Mouse (Mus musculus) limb, embryonic 11.5 days (tissue): ENCODE measurements around the gene Tmem121b. TPM values are rescaled to one million over a fixed set of nuclear protein-coding genes. Genes with fewer than 3 reads are reported as not detected.

Experiments
- ATAC-seq: fragments of 200-750 bp; cut with Nextera tagmentation; 2 replicates; pipeline ENCODE4 v1.8.0; 2017; ENCODE audit warnings: low read depth; ENCODE audit not compliant: insufficient number of reproducible peaks, low FRiP score, low TSS enrichment
- DNase-seq: peaks from one replicate; pipeline ENCODE4 v3.0.0-alpha.2; 2015; ENCODE audit warnings: low spot score
- H3K27ac ChIP-seq: fragments of 300-500 bp; sonication (generic); replicated peaks from 2 replicates; pipeline ENCODE4 v1.5.1; 2014; ENCODE audit warnings: low read depth, mild to moderate bottlenecking, low read length
- H3K27me3 ChIP-seq: fragments of 300-500 bp; sonication (generic); 2 replicates; pipeline ENCODE4 v1.6.1; 2014; ENCODE audit warnings: mild to moderate bottlenecking, low read length, mixed read lengths; ENCODE audit not compliant: control insufficient read depth, insufficient read depth
- H3K36me3 ChIP-seq: fragments of 300-500 bp; sonication (generic); 2 replicates; pipeline ENCODE4 v1.6.1; 2014; ENCODE audit warnings: mild to moderate bottlenecking, low read length, moderate library complexity, mixed read lengths; ENCODE audit not compliant: control insufficient read depth, insufficient read depth
- H3K4me1 ChIP-seq: fragments of 300-500 bp; sonication (generic); 2 replicates; pipeline ENCODE4 v1.6.1; 2014; ENCODE audit warnings: low read length, mixed read lengths; ENCODE audit not compliant: control insufficient read depth, insufficient read depth
- H3K4me2 ChIP-seq: fragments of 300-500 bp; sonication (generic); 2 replicates; pipeline ENCODE4 v1.6.1; 2014; ENCODE audit warnings: low read depth, mild to moderate bottlenecking, moderate library complexity; ENCODE audit not compliant: severe bottlenecking
- H3K4me3 ChIP-seq: fragments of 300-500 bp; sonication (generic); 2 replicates; pipeline ENCODE4 v1.5.1; 2014; ENCODE audit warnings: low read depth, low read length
- H3K9ac ChIP-seq: fragments of 300-500 bp; sonication (generic); 2 replicates; pipeline ENCODE4 v1.6.1; 2014; ENCODE audit warnings: mild to moderate bottlenecking, low read length
- H3K9me3 ChIP-seq: fragments of 300-500 bp; sonication (generic); 2 replicates; pipeline ENCODE4 v1.6.1; 2016; ENCODE audit warnings: low read length; ENCODE audit not compliant: control insufficient read depth
- WGBS: fragments of 180-500 bp; shearing (Covaris S2); extraction: QIAGEN DNeasy Blood & Tissue Kit; methylation state at CpG from one replicate; pipeline ENCODE4 v1.1.7; 2014; 5-methylcytosine and 5-hydroxymethylcytosine counted together
- polyA plus RNA-seq: library from polyadenylated mRNA; unstranded; fragments of >200 nt; fragmentation: Nextera tagmentation; extraction: Ambion mirVana; gene quantifications from 2 replicates; pipeline ENCODE4 v1.2.1, GENCODE M21; 2014

Tmem121b gene
- polyA plus RNA-seq, 1 experiment from 2014 or later, result 0.15 TPM

DNA sequence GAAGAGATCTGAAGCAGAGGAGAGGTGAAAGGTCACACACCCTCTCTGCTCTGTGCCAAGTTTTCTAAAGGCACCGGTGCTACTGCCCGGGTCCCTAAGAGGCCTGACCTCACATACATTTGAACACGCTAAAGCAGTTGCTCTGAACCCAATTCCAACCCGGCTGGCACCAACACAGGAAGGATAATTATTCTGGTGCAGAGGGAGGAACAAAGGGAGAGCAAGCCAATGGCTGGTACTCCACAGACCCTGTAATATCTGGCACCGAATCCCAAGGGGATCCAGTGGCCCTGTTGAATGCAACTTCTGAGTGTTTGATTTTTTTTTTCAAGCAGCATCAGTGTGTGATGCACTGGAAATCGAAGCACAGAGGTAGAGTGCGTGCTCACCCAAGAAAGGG is 2.5 kb downstream of the Tmem121b start:
- H3K4me1 ChIP-seq, result peaks cover 15% of the 10 kb centered on the region
- H3K4me3 ChIP-seq, result no peak overlapping the region
- H3K27ac ChIP-seq, result no peak overlapping the region
- 52% methylated on average over 7 of the region's 7 CpGs for WGBS
- ATAC-seq (no peak), DNase-seq (no peak)
- H3K36me3 ChIP-seq, result no peaks in the 10 kb centered on the region
- no peaks in the 10 kb centered on the region for H3K9me3 ChIP-seq
- no peak overlapping the region for H3K9ac ChIP-seq
- no peak overlapping the region for H3K4me2 ChIP-seq
- H3K27me3 ChIP-seq, result peaks cover 29% of the 10 kb centered on the region

- Histone ChIP-seq H3K4me1 (peaks cover 13% of the 10 kb centered on the region), H3K9me3 (no peaks in the 10 kb centered on the region), H3K9ac (no peak overlapping the region), H3K27me3 (peaks cover 25% of the 10 kb centered on the region), H3K4me2 (no peak overlapping the region), H3K4me3 (no peak overlapping the region), H3K36me3 (no peaks in the 10 kb centered on the region), H3K27ac (no peak overlapping the region)
- 61% methylated on average over 2 of the region's 2 CpGs for WGBS
- DNase-seq (no peak), ATAC-seq (no peak)
Observed at GRCm38 (mm10) chr6:120489461-120489860, 4.1 kb downstream of the Tmem121b start.

GRCm38 (mm10) chr6:120488647-120489046 is 5.0 kb downstream of the Tmem121b start:
- peaks cover 11% of the 10 kb centered on the region for H3K4me1 ChIP-seq
- ATAC-seq (no peak), DNase-seq (no peak)
- no peaks in the 10 kb centered on the region for H3K36me3 ChIP-seq
- no peak overlapping the region for H3K4me3 ChIP-seq
- H3K9ac ChIP-seq, result no peak overlapping the region
- H3K27ac ChIP-seq, result no peak overlapping the region
- peaks cover 24% of the 10 kb centered on the region for H3K27me3 ChIP-seq
- 68% methylated on average over 3 of the region's 3 CpGs for WGBS
- H3K9me3 ChIP-seq, result no peaks in the 10 kb centered on the region
- H3K4me2 ChIP-seq, result no peak overlapping the region

DNA sequence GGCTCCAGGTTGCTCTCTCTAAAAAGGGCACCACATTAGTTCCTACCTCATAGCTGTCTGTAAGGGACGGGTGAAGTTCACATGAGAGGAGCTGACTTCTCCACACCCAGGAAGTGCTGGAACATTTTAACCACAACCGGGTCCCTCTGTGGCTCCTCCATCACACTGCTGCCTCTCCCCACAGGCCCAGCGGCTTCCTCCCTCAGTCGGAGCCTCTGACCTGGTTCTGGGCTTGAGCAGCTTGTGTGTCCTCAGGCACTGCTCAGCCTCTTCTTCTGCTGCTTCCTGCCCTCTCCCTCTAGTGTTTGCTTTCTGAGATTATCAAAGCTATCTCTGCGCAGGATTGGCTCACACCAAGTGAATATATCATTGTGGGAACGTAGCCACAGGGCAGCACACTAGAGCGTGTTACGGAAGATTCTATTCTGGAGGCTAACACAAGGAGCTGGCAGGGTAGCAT is 7.5 kb downstream of the Tmem121b start:
- H3K27me3 ChIP-seq, result no peaks in the 10 kb centered on the region; the same call in 1 of the 2 replicates
- ATAC-seq (no peak), DNase-seq (no peak)
- H3K9ac ChIP-seq, result no peak overlapping the region
- H3K4me1 ChIP-seq, result no peaks in the 10 kb centered on the region
- H3K4me2 ChIP-seq, result no peak overlapping the region
- no peak overlapping the region for H3K4me3 ChIP-seq
- H3K9me3 ChIP-seq, result no peaks in the 10 kb centered on the region
- WGBS, result 80% methylated on average over 8 of the region's 8 CpGs
- no peak overlapping the region for H3K27ac ChIP-seq
- H3K36me3 ChIP-seq, result no peaks in the 10 kb centered on the region

GRCm38 (mm10) chr6:120485038-120485437 is 8.6 kb downstream of the Tmem121b start:
- ATAC-seq (no peak), DNase-seq (no peak)
- Histone ChIP-seq H3K4me1 (no peaks in the 10 kb centered on the region), H3K9ac (no peak overlapping the region), H3K27ac (no peak overlapping the region), H3K4me3 (no peak overlapping the region), H3K27me3 (no peaks in the 10 kb centered on the region), H3K36me3 (no peaks in the 10 kb centered on the region), H3K4me2 (no peak overlapping the region), H3K9me3 (no peaks in the 10 kb centered on the region)
- WGBS, result 80% methylated on average over 3 of the region's 3 CpGs

DNA sequence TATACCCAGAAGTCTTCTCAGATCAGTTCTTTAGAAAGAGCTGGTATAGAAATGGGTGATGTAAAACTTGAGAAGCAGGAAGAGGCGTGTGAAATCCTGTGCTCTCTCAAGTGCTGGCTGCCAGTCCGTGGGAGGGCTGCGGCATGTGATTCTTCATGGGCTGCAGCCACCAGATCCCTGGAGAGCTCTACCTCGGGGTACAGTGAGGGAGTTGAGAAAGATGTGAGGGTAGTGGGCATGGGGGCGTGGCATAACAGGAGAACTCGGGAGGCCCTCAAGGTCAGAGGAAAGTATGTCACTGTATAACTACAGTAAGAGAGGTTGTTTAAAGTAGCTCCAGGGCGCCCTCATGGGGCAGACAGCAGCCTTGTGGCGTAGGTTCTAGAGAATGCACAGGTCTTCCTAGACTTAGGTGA is 10.4 kb downstream of the Tmem121b start:
- H3K36me3 ChIP-seq, result no peaks in the 10 kb centered on the region
- no peak overlapping the region for H3K4me2 ChIP-seq
- 37% methylated on average over 8 of the region's 8 CpGs for WGBS
- H3K9me3 ChIP-seq, result no peaks in the 10 kb centered on the region
- no peak overlapping the region for H3K9ac ChIP-seq
- ATAC-seq (no peak), DNase-seq (peak; percentile 56)
- no peak overlapping the region for H3K4me3 ChIP-seq
- no peak overlapping the region for H3K27ac ChIP-seq
- no peaks in the 10 kb centered on the region for H3K4me1 ChIP-seq
- H3K27me3 ChIP-seq, result no peaks in the 10 kb centered on the region

- H3K4me2 ChIP-seq, result no peak overlapping the region
- 49% methylated on average over 6 of the region's 6 CpGs for WGBS
- ATAC-seq, result no peak
Observed at GRCm38 (mm10) chr6:120482756-120483155, 10.9 kb downstream of the Tmem121b start.

DNA sequence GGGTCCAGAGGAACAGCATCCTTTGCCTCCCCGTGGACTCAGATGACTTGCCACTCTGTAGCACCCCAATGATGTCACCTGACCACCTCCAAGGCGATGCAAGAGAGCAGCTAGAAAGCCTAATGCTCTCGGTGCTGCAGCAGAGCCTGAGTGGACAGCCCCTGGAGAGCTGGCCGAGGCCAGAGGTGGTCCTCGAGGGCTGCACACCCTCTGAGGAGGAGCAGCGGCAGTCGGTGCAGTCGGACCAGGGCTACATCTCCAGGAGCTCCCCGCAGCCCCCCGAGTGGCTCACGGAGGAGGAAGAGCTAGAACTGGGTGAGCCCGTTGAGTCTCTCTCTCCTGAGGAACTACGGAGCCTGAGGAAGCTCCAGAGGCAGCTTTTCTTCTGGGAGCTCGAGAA is 11.6 kb downstream of the Tmem121b start:
- DNase-seq (no peak), ATAC-seq (no peak)
- H3K4me3 ChIP-seq, result no peak overlapping the region
- no peak overlapping the region for H3K9ac ChIP-seq
- H3K27ac ChIP-seq, result no peak overlapping the region
- H3K27me3 ChIP-seq, result no peaks in the 10 kb centered on the region
- WGBS, result 93% methylated on average over 14 of the region's 14 CpGs
- no peak overlapping the region for H3K4me2 ChIP-seq
- H3K4me1 ChIP-seq, result no peaks in the 10 kb centered on the region
- no peaks in the 10 kb centered on the region for H3K36me3 ChIP-seq
- H3K9me3 ChIP-seq, result no peaks in the 10 kb centered on the region

More at GRCm38 (mm10) chr6:120482756-120483155, 10.9 kb downstream of the Tmem121b start:
- no peak for DNase-seq
- Histone ChIP-seq H3K4me3 (no peak overlapping the region), H3K27ac (no peak overlapping the region), H3K4me1 (no peaks in the 10 kb centered on the region), H3K9ac (no peak overlapping the region), H3K9me3 (no peaks in the 10 kb centered on the region), H3K27me3 (no peaks in the 10 kb centered on the region), H3K36me3 (no peaks in the 10 kb centered on the region)

- no peaks in the 10 kb centered on the region for H3K4me1 ChIP-seq
- no peak overlapping the region for H3K9ac ChIP-seq
- H3K27ac ChIP-seq, result no peak overlapping the region
- DNase-seq, result no peak
- no peak for ATAC-seq
- H3K27me3 ChIP-seq, result no peaks in the 10 kb centered on the region
- WGBS, result 93% methylated on average over 6 of the region's 6 CpGs
- no peak overlapping the region for H3K4me3 ChIP-seq
- H3K36me3 ChIP-seq, result no peaks in the 10 kb centered on the region
- no peak overlapping the region for H3K4me2 ChIP-seq
- H3K9me3 ChIP-seq, result no peaks in the 10 kb centered on the region
Observed at GRCm38 (mm10) chr6:120481538-120481937, 12.1 kb downstream of the Tmem121b start.
